Mouse (Mus musculus) kidney, embryonic 16.5 days (tissue): ENCODE data around the gene Myoz1. TPM values are rescaled to one million over a fixed set of nuclear protein-coding genes. Genes with fewer than 3 reads are reported as not detected.
A peak's percentile ranks its signal among the peaks of the same experiment; 100 is the strongest.

ENCODE experiments used
- ATAC-seq: fragments of 200-750 bp; cut with Nextera tagmentation; 2 replicates; pipeline ENCODE4 v1.8.0; 2017; ENCODE audit warnings: moderate TSS enrichment; ENCODE audit not compliant: low FRiP score, low TSS enrichment
- H3K27ac ChIP-seq: fragments of 300-500 bp; sonication (generic); 2 replicates; pipeline ENCODE4 v1.5.1; 2014; ENCODE audit warnings: low read length
- H3K27me3 ChIP-seq: fragments of 300-500 bp; sonication (generic); 2 replicates; pipeline ENCODE4 v1.6.1; 2014; ENCODE audit warnings: low read length, control low read depth, mixed read lengths; ENCODE audit not compliant: insufficient read depth
- H3K36me3 ChIP-seq: fragments of 300-500 bp; sonication (generic); 2 replicates; pipeline ENCODE4 v1.6.1; 2014; ENCODE audit warnings: low read length, control low read depth, mixed read lengths; ENCODE audit not compliant: insufficient read depth
- H3K4me1 ChIP-seq: fragments of 300-500 bp; sonication (generic); 2 replicates; pipeline ENCODE4 v1.6.1; 2014; ENCODE audit warnings: low read length, control low read depth, mixed read lengths; ENCODE audit not compliant: insufficient read depth
- H3K4me2 ChIP-seq: fragments of 300-500 bp; sonication (generic); replicated peaks from 2 replicates; pipeline ENCODE4 v1.6.1; 2014; ENCODE audit warnings: low read depth, low read length
- H3K4me3 ChIP-seq: fragments of 300-500 bp; sonication (generic); 2 replicates; pipeline ENCODE4 v1.5.1; 2014; ENCODE audit warnings: mild to moderate bottlenecking, low read length
- H3K9ac ChIP-seq: fragments of 300-500 bp; sonication (generic); replicated peaks from 2 replicates; pipeline ENCODE4 v1.6.1; 2014; ENCODE audit warnings: low read length
- H3K9me3 ChIP-seq: fragments of 300-500 bp; sonication (generic); 2 replicates; pipeline ENCODE4 v1.6.1; 2016; ENCODE audit warnings: low read length, control low read depth
- WGBS: fragments of 180-500 bp; shearing (Covaris S2); extraction: QIAGEN DNeasy Blood & Tissue Kit; methylation state at CpG from one replicate; pipeline ENCODE4 v1.1.7; 2014; 5-methylcytosine and 5-hydroxymethylcytosine counted together
- microRNA-seq: library from miRNA; unstranded; fragments of <30 nt; microRNA quantifications from one replicate; pipeline ENCODE4, GENCODE M21; 2016
- polyA plus RNA-seq: library from polyadenylated mRNA; unstranded; fragments of >200 nt; fragmentation: Nextera tagmentation; extraction: Ambion mirVana; gene quantifications from 2 replicates; pipeline ENCODE4 v1.2.1, GENCODE M21; 2015

Myoz1 gene
- polyA plus RNA-seq, 1 experiment from 2014 or later: 3.2 TPM

DNA sequence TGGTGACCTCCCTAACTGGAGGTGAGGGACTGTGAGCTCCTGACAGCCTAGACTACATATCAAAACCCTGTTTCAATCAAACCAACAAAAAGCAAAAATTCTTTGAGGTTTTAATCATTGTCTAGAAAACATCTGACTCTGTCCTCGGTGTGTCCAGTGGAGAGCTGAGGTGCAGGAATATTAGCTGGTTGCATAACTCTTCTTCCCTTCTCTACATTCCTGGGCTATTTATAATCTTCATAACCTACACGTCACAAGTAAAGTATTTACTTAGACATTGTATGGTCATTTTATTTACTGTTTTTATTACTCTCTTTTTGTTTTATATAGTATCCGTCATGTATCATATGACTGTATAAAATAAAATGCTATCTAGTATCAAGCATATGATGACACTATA lies 46.8 kb downstream of the Myoz1 start:
- H3K4me2 ChIP-seq: no peak overlapping the region
- H3K9me3 ChIP-seq: no peaks in the 10 kb centered on the region
- H3K36me3 ChIP-seq: no peaks in the 10 kb centered on the region
- H3K27me3 ChIP-seq: no peaks in the 10 kb centered on the region
- WGBS: 78% methylated on average over 3 of the region's 3 CpGs
- H3K4me3 ChIP-seq: no peak overlapping the region
- peaks cover 11% of the 10 kb centered on the region; the same call in 1 of the 2 replicates for H3K4me1 ChIP-seq
- H3K9ac ChIP-seq: no peak overlapping the region
- H3K27ac ChIP-seq: peak overlapping the region; percentile 20; the same call in 1 of the 2 replicates
- no peak for ATAC-seq

DNA sequence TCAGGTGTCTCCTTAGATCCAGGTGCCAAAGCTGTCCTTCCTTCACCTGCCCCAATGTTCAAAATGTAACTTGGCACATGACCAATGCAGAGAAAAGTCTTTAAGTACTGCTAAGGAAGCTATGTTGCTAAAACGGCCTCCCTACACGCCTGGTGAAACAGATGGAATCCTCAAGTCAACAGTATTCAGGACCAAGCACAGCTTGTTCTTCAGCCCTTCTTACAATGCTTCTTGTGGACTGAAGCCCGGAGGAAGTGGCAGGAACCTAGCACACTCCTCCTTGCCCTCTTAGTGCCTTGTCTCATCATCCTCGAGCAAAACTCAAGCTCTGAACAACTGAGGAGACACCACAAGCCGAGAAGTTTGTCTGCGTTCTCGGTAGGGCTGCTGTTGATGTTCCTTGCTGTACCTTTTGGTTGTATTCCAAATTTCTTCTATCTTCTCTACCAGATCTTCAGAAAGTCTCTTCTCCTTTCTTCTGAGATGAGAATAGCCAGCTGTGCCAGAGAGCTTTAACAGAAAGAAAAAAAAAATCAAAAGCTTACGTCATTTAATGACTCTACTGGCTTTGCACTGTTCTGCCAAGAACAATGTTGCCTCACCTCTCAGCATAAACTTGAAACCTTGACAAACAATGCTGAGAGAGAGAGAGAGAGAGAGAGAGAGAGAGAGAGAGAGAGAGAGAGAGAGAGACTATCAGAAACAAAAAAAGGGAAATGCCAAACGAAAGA lies 48.8 kb downstream of the Myoz1 start:
- H3K27ac ChIP-seq: peak overlapping the region; percentile 77
- WGBS: 60% methylated on average over 9 of the region's 9 CpGs
- ATAC-seq: peak; percentile 51; the same call in 1 of the 2 replicates
- peaks cover 11% of the 10 kb centered on the region; the same call in 1 of the 2 replicates for H3K4me1 ChIP-seq
- 0 out of 2 replicates have a peak, but pooled peaks cover 5% of the 10 kb centered on the region for H3K36me3 ChIP-seq
- H3K4me2 ChIP-seq: no peak overlapping the region
- no peak overlapping the region for H3K9ac ChIP-seq
- no peak overlapping the region for H3K4me3 ChIP-seq
- H3K27me3 ChIP-seq: no peaks in the 10 kb centered on the region
- no peaks in the 10 kb centered on the region for H3K9me3 ChIP-seq

DNA sequence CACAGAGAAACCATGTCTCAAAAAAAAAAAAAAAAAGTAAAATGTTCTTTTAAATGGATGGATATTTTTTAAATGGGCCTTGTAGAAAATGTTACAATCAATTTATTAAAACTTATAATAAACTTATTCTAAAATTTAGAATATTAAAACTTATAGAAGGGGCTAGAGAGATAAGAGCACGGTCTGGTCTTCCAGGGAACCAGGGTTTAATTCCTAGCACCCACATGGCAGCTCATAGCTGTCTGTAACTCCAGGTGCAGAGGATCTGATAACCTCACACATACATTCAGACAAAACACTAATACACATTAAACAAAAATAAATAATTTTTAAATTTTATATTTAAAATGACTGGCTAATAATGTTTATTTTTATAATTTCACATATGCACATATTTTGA lies 55.1 kb downstream of the Myoz1 start:
- 0 out of 2 replicates have a peak, but pooled peaks cover 5% of the 10 kb centered on the region for H3K36me3 ChIP-seq
- no peak for ATAC-seq
- no peak overlapping the region for H3K9ac ChIP-seq
- H3K4me2 ChIP-seq: no peak overlapping the region
- H3K9me3 ChIP-seq: no peaks in the 10 kb centered on the region
- H3K27me3 ChIP-seq: no peaks in the 10 kb centered on the region
- H3K27ac ChIP-seq: no peak overlapping the region
- 95% methylated on average over 1 of the region's 1 CpGs for WGBS
- H3K4me3 ChIP-seq: no peak overlapping the region
- no peaks in the 10 kb centered on the region for H3K4me1 ChIP-seq

DNA sequence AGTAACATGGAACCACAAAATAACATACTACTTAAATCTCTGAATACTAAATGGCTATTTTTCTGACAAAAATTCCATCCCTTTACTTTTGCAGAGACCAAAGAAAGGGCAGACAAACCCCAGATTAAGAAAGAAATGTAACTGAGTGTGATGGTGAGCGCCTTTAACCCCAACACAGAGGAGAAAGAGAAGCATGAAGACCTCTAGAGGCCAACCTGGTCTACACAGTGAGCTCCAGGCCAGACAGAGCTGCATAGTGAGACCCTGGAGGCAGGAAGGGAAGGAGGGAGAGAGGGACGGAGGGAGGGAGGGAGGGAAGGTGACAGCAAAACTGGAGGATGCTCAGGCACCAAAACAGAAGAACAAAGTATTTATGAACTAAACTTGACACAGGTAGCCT lies 56.1 kb downstream of the Myoz1 start:
- H3K9ac ChIP-seq: no peak overlapping the region
- H3K4me1 ChIP-seq: no peaks in the 10 kb centered on the region
- no peak overlapping the region for H3K27ac ChIP-seq
- no peak for ATAC-seq
- 67% methylated on average over 2 of the region's 2 CpGs for WGBS
- 0 out of 2 replicates have a peak, but pooled peaks cover 5% of the 10 kb centered on the region for H3K36me3 ChIP-seq
- H3K9me3 ChIP-seq: no peaks in the 10 kb centered on the region
- no peak overlapping the region for H3K4me2 ChIP-seq
- no peaks in the 10 kb centered on the region for H3K27me3 ChIP-seq
- H3K4me3 ChIP-seq: no peak overlapping the region

DNA sequence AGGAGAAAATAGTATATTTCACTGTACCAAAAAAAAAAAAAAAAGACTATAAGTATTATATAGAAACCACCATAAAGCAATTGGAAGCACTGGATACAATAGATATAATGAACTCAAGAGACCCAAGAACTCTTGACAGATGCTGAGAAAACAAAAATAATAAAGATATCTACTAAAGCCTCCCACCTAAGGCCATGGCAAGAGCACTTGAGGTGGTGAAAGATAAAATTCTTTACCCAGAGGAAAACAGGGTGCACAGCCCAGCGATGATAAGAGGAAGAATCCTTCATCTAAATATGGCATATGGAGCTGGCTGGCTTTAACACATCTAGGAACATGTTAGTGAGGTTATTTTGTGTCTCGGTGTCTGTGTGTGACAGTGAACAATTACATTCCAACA lies 56.8 kb downstream of the Myoz1 start:
- H3K4me3 ChIP-seq: no peak overlapping the region
- H3K9ac ChIP-seq: no peak overlapping the region
- H3K4me2 ChIP-seq: no peak overlapping the region
- no peaks in the 10 kb centered on the region for H3K27me3 ChIP-seq
- H3K9me3 ChIP-seq: no peaks in the 10 kb centered on the region
- H3K27ac ChIP-seq: no peak overlapping the region
- ATAC-seq: no peak
- H3K36me3 ChIP-seq: 0 out of 2 replicates have a peak, but pooled peaks cover 5% of the 10 kb centered on the region
- H3K4me1 ChIP-seq: no peaks in the 10 kb centered on the region
- WGBS: 79% methylated on average over 2 of the region's 2 CpGs

Small RNA genes within 50 kb of the gene (microRNA-seq; reads per million reads assigned to microRNA genes)
- 1.1 reads per million for gene Mir6946

Other genes with a start within 250 kb of the Myoz1 start
- 1.0 and 1.2 TPM in 2 replicates for gene Cfap70, start 204.3 kb downstream of the Myoz1 start, polyA plus RNA-seq
- gene Anxa7, start 176.4 kb downstream of the Myoz1 start, polyA plus RNA-seq: 42.1 and 46.3 TPM in 2 replicates
- 0.55 TPM in 2 replicates for gene Mss51, start 159.6 kb downstream of the Myoz1 start, polyA plus RNA-seq
- gene Ppp3cb, start 110.0 kb downstream of the Myoz1 start, polyA plus RNA-seq: 29.1 and 37.2 TPM in 2 replicates
- 8.0 and 10.2 TPM in 2 replicates for gene Usp54, start 15.5 kb downstream of the Myoz1 start, polyA plus RNA-seq
- 0.92 and 1.2 TPM in 2 replicates for gene Synpo2l, start 11.8 kb upstream of the Myoz1 start, polyA plus RNA-seq
- 113 and 120 TPM in 2 replicates for gene Sec24c, start 17.8 kb upstream of the Myoz1 start, polyA plus RNA-seq
- gene Fut11, start 38.4 kb upstream of the Myoz1 start, polyA plus RNA-seq: 28.2 and 28.5 TPM in 2 replicates
- gene Chchd1, start 46.5 kb upstream of the Myoz1 start, polyA plus RNA-seq: 161 and 171 TPM in 2 replicates
- 28.3 and 33.6 TPM in 2 replicates for gene Zswim8, start 51.0 kb upstream of the Myoz1 start, polyA plus RNA-seq
- gene Ndst2, start 78.0 kb upstream of the Myoz1 start, polyA plus RNA-seq: 31.6 and 33.5 TPM in 2 replicates
- 41.7 and 46.0 TPM in 2 replicates for gene Camk2g, start 137.5 kb upstream of the Myoz1 start, polyA plus RNA-seq
- gene Plau, start 180.1 kb upstream of the Myoz1 start, polyA plus RNA-seq: 21.7 and 21.8 TPM in 2 replicates